Mouse (Mus musculus) kidney, postnatal 0 days (tissue): ENCODE data around the gene Cirbp. TPM values are rescaled to one million over a fixed set of nuclear protein-coding genes. Genes with fewer than 3 reads are reported as not detected.
A peak's percentile ranks its signal among the peaks of the same experiment; 100 is the strongest.

ENCODE experiments used
- ATAC-seq: fragments of 200-750 bp; cut with Nextera tagmentation; replicated peaks from 2 replicates; pipeline ENCODE4 v1.8.0; 2017; ENCODE audit warnings: low read depth, moderate number of reproducible peaks, moderate TSS enrichment, moderate library complexity; ENCODE audit not compliant: low FRiP score
- DNase-seq: peaks from one replicate; pipeline ENCODE4 v3.0.0-alpha.2; 2016; ENCODE audit warnings: low spot score
- H3K27ac ChIP-seq: fragments of 300-500 bp; sonication (generic); 2 replicates; pipeline ENCODE4 v1.5.1; 2014; ENCODE audit warnings: mild to moderate bottlenecking
- H3K27me3 ChIP-seq: fragments of 300-500 bp; sonication (generic); 2 replicates; pipeline ENCODE4 v1.6.1; 2014; ENCODE audit warnings: low read length, mixed read lengths; ENCODE audit not compliant: insufficient read depth
- H3K36me3 ChIP-seq: fragments of 300-500 bp; sonication (generic); 2 replicates; pipeline ENCODE4 v1.6.1; 2014; ENCODE audit warnings: low read length, mixed read lengths; ENCODE audit not compliant: insufficient read depth
- H3K4me1 ChIP-seq: fragments of 300-500 bp; sonication (generic); replicated peaks from 2 replicates; pipeline ENCODE4 v1.6.1; 2014; ENCODE audit warnings: antibody characterized with exemption, low read length, mixed read lengths; ENCODE audit not compliant: insufficient read depth
- H3K4me2 ChIP-seq: fragments of 300-500 bp; sonication (generic); 2 replicates; pipeline ENCODE4 v1.6.1; 2014; ENCODE audit warnings: mild to moderate bottlenecking, low read length, moderate library complexity, mixed read lengths
- H3K4me3 ChIP-seq: fragments of 300-500 bp; sonication (generic); replicated peaks from 2 replicates; pipeline ENCODE4 v1.5.1; 2014; ENCODE audit warnings: low read depth, low read length
- H3K9ac ChIP-seq: fragments of 300-500 bp; sonication (generic); 2 replicates; pipeline ENCODE4 v1.6.1; 2014; ENCODE audit warnings: low read depth, low read length
- H3K9me3 ChIP-seq: fragments of 300-500 bp; sonication (generic); replicated peaks from 2 replicates; pipeline ENCODE4 v1.6.1; 2016; ENCODE audit warnings: low read length, inconsistent platforms, mixed read lengths
- CTCF ChIP-seq: IDR thresholded peaks from 2 replicates; pipeline ENCODE4 v1.5.1; 2016; ENCODE audit warnings: antibody characterized with exemption, low read depth, mild to moderate bottlenecking, moderate library complexity
- WGBS: fragments of 180-500 bp; shearing (Covaris S2); extraction: QIAGEN DNeasy Blood & Tissue Kit; methylation state at CpG from one replicate; pipeline ENCODE4 v1.1.7; 2014; 5-methylcytosine and 5-hydroxymethylcytosine counted together
- polyA plus RNA-seq: library from polyadenylated mRNA; unstranded; fragments of >200 nt; fragmentation: Nextera tagmentation; extraction: Ambion mirVana; gene quantifications from 2 replicates; pipeline ENCODE4 v1.2.1, GENCODE M21; 2015

The Cirbp gene
- polyA plus RNA-seq, 1 experiment from 2014 or later, result 317 TPM

DNA sequence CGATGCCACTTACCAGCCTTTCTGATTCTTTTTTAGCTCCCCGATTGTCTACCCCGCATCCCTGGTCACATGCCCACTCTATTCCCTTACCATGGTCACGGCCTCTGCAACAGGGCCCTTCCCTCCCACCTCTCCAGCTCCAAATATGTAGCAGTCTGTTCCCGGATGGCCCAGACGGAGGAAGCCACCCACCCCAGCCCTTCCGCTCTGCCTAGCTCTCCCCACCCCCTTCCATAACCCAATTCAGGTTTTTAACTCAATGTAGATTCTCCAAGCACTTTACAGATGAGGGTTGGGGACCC lies 9.1 kb upstream of the Cirbp start:
- Histone ChIP-seq H3K4me3 (no peak overlapping the region), H3K9ac (no peak overlapping the region), H3K9me3 (no peaks in the 10 kb centered on the region), H3K27ac (peak overlapping the region; percentile 98), H3K36me3 (peaks cover 42% of the 10 kb centered on the region), H3K4me1 (peaks cover 84% of the 10 kb centered on the region), H3K27me3 (no peaks in the 10 kb centered on the region), H3K4me2 (no peak overlapping the region)
- TF ChIP-seq CTCF, result no peak
- ATAC-seq (no peak), DNase-seq (peak; percentile 65)
- WGBS, result 37% methylated on average over 7 of the region's 7 CpGs

DNA sequence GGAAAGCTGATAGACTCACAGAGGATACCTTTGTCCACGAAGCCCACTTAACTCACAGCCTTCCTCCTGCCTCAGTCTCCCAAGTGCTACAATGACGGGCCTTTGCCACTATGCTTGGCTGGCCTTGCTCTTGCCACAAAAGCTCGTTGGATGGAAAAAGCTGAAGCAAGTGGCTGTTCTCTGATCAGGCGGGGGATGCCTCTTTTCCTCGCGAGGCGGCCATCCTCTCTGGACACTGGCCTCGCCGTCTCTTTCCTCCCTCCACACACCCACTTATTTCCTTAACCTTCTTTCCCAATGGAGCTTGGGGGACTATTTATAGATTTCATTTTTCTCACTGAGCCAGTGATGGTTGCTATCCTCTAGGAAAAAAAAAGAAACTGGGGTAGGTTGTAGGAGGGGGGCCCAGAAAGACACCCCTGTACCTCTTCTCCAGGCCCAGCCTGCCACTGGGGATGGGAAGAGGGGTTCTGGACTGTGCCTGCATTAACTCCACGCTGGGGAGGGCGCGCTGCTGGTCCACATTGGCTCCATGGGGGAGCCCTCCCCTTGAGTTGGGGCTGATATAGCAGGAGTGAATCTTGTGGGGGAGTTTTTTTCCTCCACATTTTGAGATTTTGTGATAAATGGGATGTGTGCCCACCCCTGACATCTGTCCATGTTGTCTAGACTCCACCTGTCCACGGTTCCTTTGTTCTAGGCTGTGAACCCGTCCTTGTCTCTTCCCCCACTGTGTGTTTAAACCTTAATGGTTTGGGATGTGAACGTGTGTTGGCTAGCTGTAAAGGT lies 8.4 kb upstream of the Cirbp start:
- H3K4me2 ChIP-seq, result no peak overlapping the region
- ATAC-seq (no peak), DNase-seq (no peak)
- H3K27ac ChIP-seq, result peak overlapping the region; percentile 98
- no peaks in the 10 kb centered on the region for H3K27me3 ChIP-seq
- peaks cover 87% of the 10 kb centered on the region for H3K4me1 ChIP-seq
- no peaks in the 10 kb centered on the region for H3K9me3 ChIP-seq
- peak overlapping the region; percentile 35; the same call in 1 of the 2 replicates for H3K9ac ChIP-seq
- 44% methylated on average over 15 of the region's 15 CpGs for WGBS
- no peak for TF ChIP-seq CTCF
- H3K36me3 ChIP-seq, result peaks cover 42% of the 10 kb centered on the region
- H3K4me3 ChIP-seq, result no peak overlapping the region

DNA sequence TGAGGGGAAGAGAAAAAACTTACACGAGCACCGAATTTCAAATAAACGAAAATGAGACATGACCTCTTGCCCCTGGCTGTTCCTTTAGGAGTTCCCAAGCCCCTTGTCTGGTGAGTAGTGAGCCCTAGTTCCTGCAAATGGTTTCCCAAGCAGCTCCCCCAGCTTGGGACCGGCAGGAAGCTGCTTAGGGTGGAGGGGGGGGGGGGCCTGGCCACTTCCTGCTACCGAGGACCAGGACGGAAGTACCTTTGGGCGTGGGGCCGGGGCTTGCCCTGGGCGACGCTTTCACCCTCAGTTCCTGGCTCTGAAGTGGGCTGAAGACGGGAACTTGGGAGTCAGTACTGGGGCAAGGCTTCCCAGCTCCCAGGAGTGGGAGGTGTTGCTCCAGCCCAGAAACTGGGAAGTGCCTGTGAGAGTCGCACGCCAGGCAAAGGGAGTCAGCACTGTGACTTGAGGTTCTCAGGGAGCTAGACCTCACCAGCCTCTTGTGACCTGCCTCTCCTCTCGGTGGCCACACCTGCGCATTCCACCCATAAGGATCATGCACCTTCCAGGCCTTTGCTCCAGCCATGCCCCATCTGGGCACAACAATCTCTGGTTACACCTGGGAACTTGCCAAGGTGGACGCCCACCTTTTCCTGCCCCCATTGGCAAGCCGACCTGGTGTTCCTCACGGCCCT lies 7.3 kb upstream of the Cirbp start:
- Histone ChIP-seq H3K4me2 (peak overlapping the region; percentile 67), H3K27me3 (no peaks in the 10 kb centered on the region), H3K9me3 (no peaks in the 10 kb centered on the region), H3K9ac (peak overlapping the region; percentile 18), H3K36me3 (peaks cover 33% of the 10 kb centered on the region), H3K27ac (peak overlapping the region; percentile 98), H3K4me3 (no peak overlapping the region), H3K4me1 (peaks cover 83% of the 10 kb centered on the region)
- ATAC-seq (no peak), DNase-seq (peak; percentile 81)
- 4% methylated on average over 18 of the region's 18 CpGs for WGBS
- no peak for TF ChIP-seq CTCF

DNA sequence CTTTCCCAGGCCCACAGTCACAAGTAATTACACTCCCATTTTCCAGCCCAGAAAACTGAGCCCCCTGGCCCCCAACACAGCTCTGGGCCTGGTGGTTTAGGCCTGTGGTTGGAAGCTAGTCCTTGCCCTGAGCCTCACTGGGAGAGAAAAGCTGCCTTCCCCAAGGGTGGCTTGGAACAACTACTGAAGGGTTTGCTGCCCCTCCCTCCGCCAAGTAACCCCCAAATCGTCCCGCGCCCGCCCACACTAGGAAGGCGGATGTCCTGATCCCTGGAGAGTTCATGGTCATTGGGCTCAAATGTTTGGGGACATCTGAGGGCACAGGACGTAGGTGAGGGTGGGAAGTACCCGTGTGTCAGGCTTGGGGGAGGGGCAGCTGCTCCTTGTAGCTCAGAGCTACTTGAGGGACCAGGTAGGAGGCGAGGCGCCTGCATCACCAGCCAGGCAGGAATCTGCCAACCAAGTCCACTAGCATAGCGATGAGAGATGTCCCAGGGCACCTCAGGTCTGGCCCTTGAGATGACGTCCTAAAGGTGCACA lies 6.7 kb upstream of the Cirbp start:
- peak overlapping the region; percentile 14; the same call in 1 of the 2 replicates for H3K4me3 ChIP-seq
- DNase-seq (peak; percentile 68), ATAC-seq (peak; percentile 2; the same call in 1 of the 2 replicates)
- H3K36me3 ChIP-seq, result peaks cover 26% of the 10 kb centered on the region
- H3K9ac ChIP-seq, result peak overlapping the region; percentile 18; the same call in 1 of the 2 replicates
- no peaks in the 10 kb centered on the region for H3K27me3 ChIP-seq
- no peak for TF ChIP-seq CTCF
- peak overlapping the region; percentile 98 for H3K27ac ChIP-seq
- WGBS, result 4% methylated on average over 12 of the region's 12 CpGs
- peak overlapping the region; percentile 67 for H3K4me2 ChIP-seq
- H3K4me1 ChIP-seq, result peaks cover 82% of the 10 kb centered on the region
- H3K9me3 ChIP-seq, result no peaks in the 10 kb centered on the region

DNA sequence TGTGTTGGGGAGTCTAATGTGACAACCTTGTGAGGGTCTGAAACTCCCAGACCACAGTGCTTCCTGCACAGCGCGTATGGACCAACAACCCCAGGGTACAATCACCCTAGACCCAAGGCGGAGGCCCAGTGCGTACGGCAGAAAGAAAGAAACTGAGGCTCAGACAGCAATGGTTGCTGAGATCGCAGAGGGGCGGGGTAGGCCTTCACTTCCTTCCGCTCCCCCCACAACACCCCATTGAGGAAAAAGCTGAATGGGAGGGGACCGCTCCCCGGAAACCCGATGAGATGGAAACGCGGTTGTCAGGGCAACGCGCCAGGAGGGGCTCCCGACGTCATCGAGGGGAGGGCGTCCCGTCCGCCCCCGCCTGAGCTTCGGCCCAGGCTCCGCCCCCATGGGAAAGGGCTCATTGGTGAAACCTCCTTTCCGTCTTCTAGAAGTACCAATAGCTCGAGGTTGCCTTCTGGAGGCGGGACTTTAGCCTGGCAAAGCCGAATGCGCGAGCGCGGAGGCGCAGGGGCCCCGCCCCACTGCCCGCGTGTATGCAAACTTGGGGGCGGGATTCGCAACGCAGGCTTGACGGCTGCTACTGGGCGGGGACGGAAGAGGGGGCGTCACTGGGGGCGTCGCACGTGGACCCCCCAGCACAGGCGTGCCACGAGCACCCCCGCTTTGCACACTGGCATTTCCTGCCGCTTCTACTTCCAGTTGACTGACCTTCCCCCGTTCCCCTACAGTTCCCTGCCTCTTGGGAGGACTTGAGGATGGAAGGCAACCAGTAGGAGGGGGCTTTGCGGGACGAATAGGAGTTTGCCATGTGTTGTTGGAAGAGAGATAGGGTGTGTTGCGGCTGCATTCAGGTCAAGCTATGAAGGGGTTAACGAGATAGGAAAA lies 6.0 kb upstream of the Cirbp start:
- peaks cover 19% of the 10 kb centered on the region for H3K36me3 ChIP-seq
- peak overlapping the region; percentile 67 for H3K4me2 ChIP-seq
- H3K9ac ChIP-seq, result 0 out of 2 replicates have a peak overlapping the region, but pooled peaks have one; percentile 18
- TF ChIP-seq CTCF, result no peak
- H3K27ac ChIP-seq, result peak overlapping the region; percentile 98
- H3K4me3 ChIP-seq, result peak overlapping the region; percentile 37
- peaks cover 81% of the 10 kb centered on the region for H3K4me1 ChIP-seq
- no peaks in the 10 kb centered on the region for H3K9me3 ChIP-seq
- ATAC-seq (peak; percentile 65), DNase-seq (peak; percentile 99)
- H3K27me3 ChIP-seq, result no peaks in the 10 kb centered on the region
- WGBS, result 2% methylated on average over 53 of the region's 55 CpGs
